Mouse (Mus musculus): ENCODE data around the gene Cct8l1.

Gene Cct8l1

DNA sequence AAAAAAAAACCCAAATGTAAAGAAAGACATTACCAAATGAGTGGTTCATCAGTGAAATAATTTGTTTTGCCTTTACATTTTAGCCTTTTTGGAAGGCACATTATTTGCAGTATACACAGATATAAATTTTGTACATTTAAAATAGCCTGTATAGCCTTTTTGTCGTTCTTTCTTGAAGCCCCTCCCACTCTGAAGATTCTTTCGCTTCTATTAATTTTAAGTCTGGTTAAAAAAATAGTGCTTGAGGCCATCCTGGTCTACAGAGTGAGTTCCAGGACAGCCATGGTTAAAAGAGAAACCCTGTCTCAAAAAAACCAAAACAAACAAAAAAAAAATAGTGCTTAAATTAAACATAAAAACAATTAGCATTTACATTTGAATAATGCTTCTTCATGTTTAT is 14.8 kb downstream of the Cct8l1 start:
- DNase-seq = no peak

DNA sequence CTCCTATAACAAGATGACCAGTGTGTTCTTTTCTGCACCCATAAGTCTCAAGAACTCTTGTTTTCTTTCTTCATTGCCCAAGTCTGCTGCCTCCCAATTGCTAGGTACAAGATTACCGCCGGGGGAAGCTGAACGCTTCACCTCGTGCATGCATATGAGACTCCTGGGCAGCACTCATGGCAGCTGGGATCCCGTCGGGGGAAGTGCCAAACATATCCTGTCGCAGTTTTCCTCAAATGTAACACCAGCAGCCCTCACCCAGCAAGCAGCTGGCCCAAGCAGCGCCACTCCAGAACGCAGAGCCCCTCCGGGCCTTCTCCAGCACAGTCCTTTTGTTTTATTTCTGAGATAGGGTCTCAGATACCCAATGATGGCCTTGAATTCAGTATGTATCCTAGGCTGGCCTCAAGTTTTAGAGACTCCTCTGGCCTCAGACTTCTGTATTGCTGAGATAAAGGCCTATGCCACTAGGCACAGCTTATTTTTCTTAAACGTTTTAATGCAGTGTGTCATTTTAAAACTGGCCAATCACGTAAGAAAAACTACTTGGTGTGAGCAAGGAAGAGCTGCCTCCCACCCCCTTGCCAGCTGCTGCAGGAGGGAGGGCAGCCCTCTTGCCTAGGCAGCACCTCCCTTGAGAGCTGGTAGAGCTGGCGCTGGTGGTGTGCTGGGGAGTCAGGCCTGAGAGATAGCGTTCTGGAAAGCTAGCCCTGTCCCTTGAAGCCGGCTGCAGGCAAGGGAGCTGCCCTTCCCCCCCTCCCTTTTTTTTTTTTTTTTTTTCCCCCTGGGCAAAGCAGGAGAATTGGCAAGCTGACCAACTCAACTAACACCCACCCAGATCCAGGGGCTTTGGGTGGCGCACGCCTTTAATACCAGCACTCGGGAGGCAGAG is 16.6 kb downstream of the Cct8l1 start:
- no peak for DNase-seq

DNA sequence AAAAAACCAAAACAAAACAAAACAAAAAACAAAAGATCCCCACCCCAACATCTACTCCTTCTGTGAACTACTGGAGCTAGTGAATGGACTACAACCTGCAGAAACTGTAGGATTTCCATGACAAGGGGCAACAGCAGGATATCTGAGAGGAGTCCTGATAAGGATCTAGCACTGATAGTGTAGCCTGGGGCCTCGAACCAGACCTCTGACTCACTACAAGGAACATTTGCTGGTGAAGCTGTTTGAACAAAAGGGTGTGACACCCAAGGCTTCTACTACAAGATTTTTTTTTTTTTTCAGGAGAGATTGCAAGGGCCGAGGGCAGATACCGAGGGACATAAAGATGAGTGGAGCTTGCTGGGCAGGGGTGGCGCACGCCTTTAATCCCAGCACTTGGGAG is 17.4 kb downstream of the Cct8l1 start:
- no peak for DNase-seq

DNA sequence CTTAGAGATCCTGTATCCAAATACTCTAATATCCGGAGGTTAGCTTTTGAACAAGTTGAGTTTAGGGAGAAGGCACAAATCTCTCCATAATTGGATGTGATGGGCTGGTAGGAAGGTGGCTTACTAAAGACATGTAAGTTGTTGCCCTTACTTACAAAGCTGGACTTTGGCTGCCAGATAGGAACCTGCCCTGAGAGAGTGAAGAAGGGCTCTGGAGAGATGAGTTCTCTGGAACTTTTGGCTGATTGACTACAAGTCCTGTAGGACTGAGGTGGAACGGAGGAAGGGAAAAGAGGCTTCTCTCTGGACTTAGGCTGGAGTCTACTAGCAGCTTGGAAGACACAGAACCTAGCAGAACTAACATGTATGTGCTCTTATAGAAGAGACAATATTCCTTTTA is 19.7 kb downstream of the Cct8l1 start:
- no peak for DNase-seq

DNA sequence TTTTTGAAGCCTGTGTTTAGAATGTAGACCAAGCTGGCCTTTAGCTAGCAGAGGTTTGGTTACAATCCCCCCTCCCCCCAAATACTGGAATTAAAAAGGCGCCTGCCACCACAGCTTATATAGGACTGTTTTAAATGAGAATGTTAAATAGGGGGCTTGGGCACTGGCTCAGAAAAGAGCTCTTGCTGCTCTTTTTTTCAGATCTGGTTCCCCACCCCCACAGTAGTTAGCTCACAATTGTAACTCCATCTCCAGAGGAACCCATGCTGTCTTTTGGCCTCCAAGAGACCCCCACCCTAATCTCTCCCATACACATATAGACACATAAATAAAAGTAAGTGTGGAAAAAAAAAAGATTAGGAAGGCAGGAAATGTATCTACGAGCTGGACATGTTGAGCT is 20.6 kb downstream of the Cct8l1 start:
- no peak for DNase-seq

DNA sequence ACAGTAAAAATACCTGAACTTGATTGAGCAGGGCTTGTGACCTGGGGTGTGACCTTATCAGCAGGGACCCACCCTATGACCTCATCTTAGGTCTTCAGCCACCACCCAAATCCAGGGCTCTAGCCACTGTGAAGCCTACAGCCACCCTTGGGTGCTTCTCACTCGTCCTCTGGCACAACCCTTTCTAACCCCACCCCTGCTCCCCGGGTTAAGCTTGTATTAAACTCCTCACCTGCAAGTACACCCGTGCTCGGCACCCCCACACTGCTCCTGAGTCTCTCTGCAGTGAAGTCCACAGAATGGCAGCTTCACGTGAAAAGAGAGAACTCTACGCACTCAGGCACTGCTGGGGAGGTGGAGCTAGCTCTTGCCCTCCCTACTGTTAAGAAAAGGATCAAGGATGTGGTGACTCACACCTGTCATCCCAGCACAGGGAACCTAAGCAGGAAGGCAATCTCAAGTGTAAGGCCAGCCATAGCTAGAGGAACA is 21.1 kb downstream of the Cct8l1 start:
- no peak for DNase-seq

DNA sequence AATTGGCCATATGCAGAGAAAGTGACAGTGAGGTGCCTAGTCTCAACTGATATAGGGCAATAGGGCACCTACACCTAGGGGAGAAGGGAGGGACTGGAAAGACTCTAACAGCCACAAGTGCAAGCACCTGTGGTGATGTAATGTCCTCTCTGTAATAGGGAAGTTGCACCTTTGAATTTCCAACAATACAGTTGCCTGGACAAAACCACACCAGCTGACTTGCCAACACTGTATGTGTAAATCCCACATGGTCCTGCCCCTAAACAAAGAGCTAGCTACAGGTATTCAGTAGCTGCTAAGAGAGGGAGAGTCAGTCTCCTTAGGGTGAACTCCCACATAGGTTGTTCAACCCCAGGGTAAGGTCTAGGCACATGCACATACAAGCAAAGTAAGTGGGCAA is 24.5 kb downstream of the Cct8l1 start:
- no peak for DNase-seq

DNA sequence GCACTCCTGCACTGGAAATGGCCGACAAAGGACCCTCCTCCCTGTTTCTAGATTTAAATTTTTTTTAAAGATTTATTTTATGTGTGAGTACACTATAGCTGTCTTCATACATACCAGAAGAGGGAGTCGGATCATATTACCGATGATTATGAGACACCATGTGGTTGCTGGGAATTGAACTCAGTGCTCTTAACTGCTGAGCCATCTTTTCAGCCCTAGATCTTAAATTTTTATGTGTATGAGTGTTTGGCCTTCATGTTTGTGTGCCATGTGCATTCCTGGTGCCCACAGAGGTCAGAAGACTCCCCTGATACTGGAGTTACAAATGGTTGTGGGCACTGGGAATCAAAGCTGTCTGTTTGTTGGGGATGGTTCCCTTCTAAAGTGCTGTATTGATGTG is 25.1 kb downstream of the Cct8l1 start:
- no peak for DNase-seq

DNA sequence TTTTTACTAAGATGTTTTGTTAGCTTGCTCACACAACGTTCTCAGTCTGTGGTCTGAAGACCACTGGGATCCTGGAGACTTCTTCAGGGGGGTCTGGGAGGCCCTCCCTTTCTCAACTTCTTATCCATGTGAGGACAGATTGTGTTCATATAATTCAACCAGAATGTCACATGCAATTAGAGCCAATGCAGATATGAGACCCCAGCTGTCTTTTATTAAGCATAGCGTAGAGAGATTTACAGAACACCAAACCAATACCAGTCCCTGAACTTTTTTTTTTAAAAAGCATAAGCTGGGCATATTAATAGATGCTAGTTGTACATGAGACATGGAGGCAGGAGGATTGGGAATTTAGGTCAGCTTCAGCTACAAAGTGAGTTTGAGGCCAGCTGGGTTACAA is 25.8 kb downstream of the Cct8l1 start:
- no peak for DNase-seq

DNA sequence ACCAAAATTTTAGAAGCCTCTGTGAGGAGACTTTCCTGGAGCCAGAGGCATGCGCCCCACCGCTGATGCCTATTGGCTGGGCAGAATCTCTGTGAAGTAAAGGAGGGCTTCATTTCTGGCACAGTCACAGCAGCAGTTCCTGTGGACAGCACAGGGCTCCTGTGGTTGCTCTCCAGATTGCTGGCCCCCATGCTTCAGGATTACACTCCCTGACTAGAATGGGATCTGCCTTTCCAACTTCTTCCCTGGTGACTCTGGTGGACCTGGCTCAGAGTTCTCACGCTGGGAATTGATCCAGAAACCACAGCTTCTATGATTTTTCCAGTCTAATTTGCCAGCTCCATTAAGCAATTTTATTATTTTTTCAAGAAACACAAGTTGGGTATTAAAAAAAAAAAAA is 28.2 kb downstream of the Cct8l1 start:
- DNase-seq = no peak

DNA sequence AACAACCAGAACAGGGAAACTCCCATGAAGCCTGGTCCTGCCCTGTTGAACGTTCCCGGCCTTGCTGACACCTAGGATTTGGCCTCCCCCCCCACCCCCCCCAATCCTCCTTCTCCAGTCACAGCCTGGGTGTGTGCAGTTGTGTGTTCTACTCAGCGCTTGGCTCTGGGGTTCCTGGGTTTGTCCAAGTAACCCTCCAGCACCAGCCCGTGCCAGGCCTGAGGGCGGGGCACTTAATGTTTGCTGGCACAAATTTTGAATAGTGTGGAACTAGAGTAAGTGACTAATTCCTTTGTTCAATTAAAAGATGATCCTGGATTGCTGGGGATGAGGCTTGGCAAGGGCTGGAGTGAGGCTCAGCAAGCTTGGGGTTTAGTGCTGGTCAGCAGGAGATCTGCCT is 28.7 kb downstream of the Cct8l1 start:
- DNase-seq = no peak

DNA sequence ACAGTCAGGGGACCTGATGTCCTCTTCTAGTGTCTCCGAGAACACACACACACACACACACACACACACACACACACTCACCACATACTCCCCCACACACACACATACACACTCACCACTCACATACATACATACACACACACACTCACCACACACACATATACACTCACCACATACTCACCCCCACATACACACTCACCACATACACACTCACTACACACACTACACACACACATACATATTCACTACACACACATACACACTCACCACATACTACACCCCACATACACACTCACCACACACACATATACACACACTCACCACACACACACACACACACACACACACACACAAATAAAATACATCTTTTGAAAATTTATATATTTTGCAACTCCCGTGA is 31.0 kb downstream of the Cct8l1 start:
- no peak for DNase-seq

DNA sequence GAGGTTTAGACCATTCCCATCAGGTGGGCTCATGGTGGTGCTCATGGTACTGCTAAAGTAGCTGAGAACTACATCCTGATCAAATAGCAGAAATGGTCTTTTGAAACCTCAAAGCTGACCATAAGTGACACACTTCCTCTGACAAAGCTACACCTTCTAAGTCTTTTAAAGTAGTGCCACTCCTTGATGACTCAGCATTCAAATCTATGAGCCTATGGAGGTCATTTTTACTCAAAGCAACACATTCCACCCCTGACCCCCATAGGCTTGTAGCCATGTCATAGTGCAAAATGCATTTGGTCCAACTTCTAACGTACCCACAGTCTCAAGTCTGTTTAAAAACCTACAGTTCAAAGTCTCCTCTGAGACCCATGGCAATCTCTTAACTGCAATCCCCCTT is 35.0 kb downstream of the Cct8l1 start:
- DNase-seq = no peak

DNA sequence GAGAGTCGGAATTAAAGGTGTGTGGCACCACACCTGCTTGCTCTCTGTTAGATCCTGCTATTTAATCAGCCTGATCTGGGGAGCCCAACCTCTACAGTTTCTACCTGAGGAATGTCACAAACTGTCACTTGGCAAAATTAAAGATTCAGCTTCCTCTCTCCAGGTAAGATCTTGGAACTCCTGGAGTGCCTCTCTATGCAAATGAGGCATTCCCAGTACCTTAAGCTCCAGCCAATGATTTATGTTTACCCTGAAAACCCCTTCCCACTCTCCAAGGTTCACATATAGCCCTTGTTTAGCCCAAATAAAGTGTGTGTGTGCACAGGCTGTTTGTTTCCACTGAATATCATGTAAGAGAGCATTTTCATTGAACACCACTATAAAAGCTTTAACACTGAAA is 38.3 kb downstream of the Cct8l1 start:
- no peak for DNase-seq

DNA sequence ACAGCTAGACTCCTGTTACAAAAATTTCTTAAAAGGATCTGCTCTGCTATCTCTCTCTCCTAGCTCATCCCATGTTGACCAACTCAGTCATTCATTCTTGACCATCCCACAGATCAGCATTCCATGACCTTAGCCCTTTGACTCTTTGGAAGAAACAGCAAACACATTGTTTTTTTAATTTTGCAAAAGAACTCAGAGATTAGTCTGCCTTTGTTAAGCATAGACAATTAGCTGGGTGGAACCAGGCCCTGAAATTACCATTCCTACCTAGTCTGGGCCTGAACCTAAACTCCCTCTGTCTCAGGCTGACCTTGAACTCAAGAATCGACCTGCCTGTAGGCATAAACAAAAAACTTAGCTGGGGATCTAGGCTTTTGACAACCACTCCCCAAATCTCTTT is 38.8 kb downstream of the Cct8l1 start:
- no peak for DNase-seq

DNA sequence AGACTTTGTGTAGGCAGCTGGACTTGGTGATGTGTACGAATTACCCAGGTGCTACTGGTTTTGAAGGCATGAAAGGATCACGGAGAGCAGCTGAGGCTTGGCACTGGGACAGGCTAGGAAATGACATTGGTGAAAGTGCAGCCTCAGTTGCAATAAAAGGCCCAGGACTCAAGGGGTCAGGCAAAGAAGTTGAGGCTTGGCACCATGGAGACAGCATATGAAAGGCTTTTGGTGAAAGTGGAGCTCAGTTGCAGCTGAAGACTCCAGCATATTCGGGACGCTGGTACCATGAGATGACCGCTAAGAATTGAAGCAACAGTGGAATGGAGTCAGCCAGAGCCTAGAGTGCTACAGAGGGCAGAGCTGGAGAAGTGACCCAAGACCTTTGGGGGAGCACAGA is 39.8 kb downstream of the Cct8l1 start:
- DNase-seq = no peak

DNA sequence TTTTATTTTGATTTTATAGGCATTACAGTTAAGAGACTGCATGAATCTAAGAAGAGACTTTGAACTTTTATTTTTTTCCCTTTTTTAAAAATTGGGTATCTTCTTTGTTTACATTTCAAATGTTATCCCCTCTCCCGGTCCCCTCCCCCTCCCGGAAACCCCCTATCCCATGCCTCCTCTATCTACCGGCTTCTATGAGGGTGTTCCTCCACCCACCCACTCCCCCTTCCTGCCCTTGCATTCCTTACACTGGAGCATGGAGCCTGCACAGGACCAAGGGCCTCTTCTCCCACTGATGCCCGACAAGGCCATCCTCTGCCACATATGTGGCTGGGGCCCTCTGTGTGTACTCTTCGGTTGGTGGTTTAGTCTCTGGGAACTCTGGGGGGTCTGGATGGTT is 40.5 kb downstream of the Cct8l1 start:
- no peak for DNase-seq

Measured in B cell, adult 2 months (primary cell).